Mouse (Mus musculus) layer of hippocampus, postnatal 10 days (tissue): Measurements from ENCODE around the gene Sdsl. TPM values are rescaled to one million over a fixed set of nuclear protein-coding genes. Genes with fewer than 3 reads are reported as not detected.

ENCODE experiments used
- DNase-seq, 2 experiments: peaks; one replicate each; pipeline ENCODE4 v3.0.0; 2021; ENCODE audit warnings: low spot score in 2 of 2
- total RNA-seq, 2 experiments: library from RNA; stranded (reverse); gene quantifications; 2 replicates each; pipeline ENCODE4 v1.2.3; 2021

Gene Sdsl
- total RNA-seq, 2 experiments from 2014 or later = 6.1 to 7.1 TPM

DNA sequence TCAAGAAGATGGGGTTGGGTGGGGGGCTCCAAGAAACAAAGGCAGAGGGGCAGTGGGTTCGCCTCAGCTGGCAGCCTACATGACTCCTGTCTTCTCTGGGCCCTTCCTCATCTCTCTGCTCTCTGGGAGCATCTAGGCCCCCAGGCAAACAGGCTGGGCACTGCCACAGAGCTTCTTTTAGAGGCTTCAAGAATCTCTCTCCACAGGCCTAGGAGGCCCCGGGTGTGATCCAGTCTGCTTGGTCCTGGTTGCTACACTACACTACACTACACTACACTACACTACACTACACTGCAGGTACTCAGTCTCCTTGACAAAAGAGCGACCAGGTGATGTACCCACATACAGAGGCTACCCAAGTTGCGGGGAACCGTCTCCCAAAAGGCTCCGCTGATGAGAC is 42.9 kb downstream of the Sdsl start:
- no peak for DNase-seq

GRCm38 (mm10) chr5:120428990-120429389 is 43.6 kb downstream of the Sdsl start:
- no peak for DNase-seq

DNA sequence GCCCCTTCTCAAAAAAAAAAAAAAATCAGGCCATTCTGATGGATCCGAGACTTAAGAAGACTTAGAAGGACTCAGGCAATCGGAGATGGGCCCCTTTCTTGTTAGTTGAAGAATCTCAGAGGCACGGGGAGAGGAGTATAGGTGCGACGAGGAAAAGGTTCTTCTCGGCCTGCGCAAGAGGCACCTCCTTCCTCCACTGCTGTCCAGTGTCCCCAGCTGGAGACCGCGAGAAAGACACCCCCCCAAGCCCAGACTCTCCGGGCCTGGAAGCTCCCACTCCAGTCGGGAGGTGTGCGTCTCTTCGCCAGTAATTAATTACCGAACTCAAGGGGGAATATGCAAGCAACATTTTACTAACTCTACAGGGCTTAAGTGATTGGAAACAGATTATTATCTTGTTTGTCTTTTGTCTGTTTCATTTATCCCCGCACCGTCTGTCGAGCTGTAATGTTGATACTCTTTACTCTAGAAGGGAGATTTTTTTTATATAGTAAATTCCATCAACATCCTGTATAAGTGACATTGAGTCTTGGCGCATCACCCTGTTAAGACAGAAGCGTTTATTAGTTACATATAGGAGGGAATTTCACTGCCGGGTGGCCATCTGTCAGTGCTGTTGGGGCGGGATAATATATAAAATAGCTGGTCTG is 44.3 kb downstream of the Sdsl start:
- no peak for DNase-seq

DNA sequence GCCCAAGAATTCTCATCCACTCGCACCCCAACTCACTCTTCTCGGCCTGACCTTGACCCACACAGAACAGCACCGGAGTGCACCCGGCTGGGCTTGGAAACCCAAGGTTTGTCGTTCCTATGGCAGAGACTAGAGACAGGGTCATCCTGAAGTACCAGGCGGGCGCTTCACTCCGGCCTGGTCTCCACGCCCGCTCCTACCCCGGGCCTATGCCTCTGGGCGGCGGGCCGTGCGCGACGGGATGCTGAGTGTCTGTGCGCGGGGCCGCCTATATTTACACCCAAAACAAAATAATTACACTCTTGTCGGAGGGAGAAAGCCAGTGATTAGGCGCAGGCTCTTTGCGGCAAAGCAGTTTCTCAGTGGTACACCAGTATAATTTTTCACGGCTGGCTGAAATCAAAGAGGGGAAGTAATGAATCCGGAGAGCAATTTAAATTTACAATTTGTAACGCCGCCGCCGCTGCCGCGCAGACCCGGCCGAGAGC is 45.1 kb downstream of the Sdsl start:
- DNase-seq = no peak

DNA sequence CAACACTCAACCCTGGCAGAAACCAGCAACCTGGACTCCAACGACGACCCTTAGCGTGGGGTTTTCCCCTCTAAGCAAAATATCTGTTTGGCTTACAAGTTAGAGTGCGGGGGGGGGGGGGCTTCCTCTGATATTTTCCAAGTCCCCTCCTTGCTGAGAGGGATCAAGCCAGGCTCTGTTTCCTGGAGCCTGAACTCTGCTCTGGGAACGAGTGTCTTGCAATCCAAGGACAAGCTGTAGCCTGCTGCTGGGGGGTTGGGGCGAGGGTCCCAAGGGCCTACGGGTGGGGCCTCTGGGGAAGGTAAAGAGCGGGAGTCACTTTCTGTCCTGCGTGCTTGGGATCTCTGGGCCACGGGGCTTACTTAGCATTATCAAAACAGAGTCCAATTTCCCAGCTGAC is 46.0 kb downstream of the Sdsl start:
- DNase-seq = no peak

- DNase-seq = no peak
These were observed 46.9 kb downstream of the Sdsl start for GRCm38 (mm10) chr5:120425711-120426110.

DNA sequence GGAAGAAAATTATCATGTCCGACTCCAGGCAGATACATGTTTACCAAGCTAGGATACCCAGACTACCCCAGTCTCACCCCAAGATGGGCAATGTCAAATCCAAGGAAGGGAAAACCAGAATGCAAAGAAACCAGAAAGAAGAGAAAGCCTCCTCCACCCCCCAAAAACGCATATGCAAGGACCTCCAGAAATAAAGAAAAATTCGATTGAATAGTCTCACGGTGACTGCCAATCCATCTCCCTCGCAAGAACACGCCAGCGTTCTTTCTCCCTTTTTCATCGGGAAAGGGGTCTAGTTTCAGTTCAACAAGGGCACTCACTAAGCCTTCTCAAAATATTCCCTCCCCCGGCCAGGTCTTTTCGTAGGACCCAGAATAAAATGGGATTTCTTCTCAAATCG is 48.0 kb downstream of the Sdsl start:
- no peak for DNase-seq

GRCm38 (mm10) chr5:120424039-120424438 is 48.6 kb downstream of the Sdsl start:
- peak; percentile 60 to 75 for DNase-seq

DNA sequence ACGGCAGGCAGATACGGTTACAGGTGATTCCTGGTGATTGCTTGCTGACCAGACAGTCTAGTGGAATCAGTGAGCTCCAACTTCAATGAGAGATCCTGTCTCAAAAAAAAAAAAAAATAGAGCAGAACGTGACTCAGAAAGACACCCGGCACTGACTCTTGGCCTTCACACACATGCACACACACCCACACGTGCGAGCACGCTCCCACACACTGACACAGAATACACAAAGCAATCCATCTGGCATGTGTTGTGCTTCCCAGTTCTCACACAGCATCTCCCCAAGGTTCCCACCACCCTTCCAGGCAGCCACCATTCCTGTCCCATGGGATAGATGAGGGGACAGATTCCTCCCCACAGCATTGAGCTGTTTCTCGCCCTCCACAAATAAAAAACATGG is 52.5 kb downstream of the Sdsl start:
- DNase-seq = no peak

GRCm38 (mm10) chr5:120413436-120413835 is 59.2 kb downstream of the Sdsl start:
- DNase-seq = no peak

DNA sequence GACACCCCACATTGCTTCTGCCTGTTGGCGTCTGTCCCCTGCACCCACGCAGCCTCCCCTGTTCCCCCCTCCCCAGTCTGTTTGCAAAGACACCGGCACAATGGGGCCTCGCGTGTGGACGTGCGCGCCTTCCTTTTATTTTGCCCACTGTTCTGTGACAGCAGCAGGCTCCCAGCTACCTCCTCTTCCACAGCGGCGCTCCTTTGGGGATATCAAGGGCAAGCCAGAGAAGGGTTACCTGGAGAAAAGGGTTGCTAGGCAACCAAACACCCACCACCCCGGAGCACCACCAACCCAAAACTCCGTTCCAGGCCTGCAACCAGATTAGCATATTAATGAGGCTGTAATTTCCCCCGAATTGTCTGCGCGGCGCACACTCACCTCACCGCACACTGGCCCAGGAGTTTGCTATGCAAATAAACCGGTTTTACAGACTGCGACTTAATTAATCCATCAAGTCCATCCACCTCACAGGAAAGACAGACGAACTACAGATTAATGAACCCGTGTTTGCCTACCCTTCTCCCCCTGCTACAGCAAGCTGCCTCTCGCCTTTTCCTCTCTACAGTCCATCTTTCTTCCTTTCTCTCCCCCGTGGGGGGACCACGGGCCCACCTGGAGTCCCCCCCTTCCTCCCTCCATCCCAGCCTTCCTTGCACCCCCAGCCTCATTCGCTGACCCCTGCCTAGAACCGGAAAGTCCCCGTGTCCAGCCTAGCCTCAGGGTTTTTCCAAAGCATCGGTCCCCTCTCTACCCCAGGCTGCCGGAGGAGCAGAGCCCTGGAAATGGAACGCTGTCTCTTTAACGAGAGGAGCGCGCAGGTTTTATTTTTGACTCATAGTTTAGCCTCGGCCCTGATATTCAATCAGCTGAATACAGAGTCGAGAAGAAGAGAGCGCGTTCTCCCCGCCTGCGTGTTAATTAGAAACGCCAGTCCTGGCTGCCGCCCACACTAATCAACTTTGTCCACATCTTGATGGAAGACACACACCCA is 62.9 kb downstream of the Sdsl start:
- DNase-seq = peak; percentile 59 to 65

DNA sequence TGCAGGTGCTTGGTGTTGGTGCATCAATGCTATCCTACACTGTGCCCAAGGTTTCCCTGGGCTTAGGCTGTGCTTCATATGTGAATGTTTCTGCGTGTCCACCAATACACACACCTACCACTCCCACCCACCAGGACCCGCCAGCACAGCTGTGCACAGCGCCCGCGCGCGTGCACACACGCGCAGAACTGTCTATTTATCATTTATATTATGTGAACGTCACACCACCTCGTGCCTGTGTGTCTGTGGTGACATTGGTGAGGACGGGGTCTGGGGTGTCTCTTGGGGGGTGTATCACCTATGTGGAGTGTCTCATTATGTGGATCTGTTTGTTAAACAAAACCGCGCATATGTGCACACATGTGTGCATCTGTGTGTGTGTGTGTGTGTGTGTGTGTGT is 63.7 kb downstream of the Sdsl start:
- DNase-seq = no peak

Other genes with a start within 250 kb of the Sdsl start
- under 1 TPM; 0.50 to 0.67 TPM for gene Lhx5, start 41.1 kb downstream of the Sdsl start, total RNA-seq
- not detected for gene Sds, start 3.7 kb upstream of the Sdsl start, total RNA-seq
- 10 to 100 TPM; 63.2 to 66.8 TPM for gene Plbd2, start 30.8 kb upstream of the Sdsl start, total RNA-seq
- 1 to 10 TPM; 5.5 to 5.7 TPM for gene Slc8b1, start 38.4 kb upstream of the Sdsl start, total RNA-seq
- 10 to 100 TPM; 44.1 to 47.4 TPM for gene Tpcn1, start 115.9 kb upstream of the Sdsl start, total RNA-seq
- gene Iqcd, start 116.2 kb upstream of the Sdsl start, total RNA-seq = 1 to 10 TPM in 1 of 2 experiments, under 1 TPM in 1; 0.91 to 1.2 TPM
- gene Rita1, start 139.8 kb upstream of the Sdsl start, total RNA-seq = 10 to 100 TPM; 24.1 to 27.3 TPM
- 10 to 100 TPM; 45.0 to 45.1 TPM for gene Ddx54, start 139.9 kb upstream of the Sdsl start, total RNA-seq
- under 1 TPM; 0.76 to 0.80 TPM for gene Cfap73, start 161.4 kb upstream of the Sdsl start, total RNA-seq
- gene Rasal1, start 176.0 kb upstream of the Sdsl start, total RNA-seq = 100 to 1,000 TPM in 1 of 2 experiments, 10 to 100 TPM in 1; 77.2 to 112 TPM
- gene Dtx1, start 239.1 kb upstream of the Sdsl start, total RNA-seq = 10 to 100 TPM; 87.6 to 93.3 TPM